Mouse (Mus musculus) adipocyte (in vitro differentiated cells): ENCODE measurements around the gene Pih1d2.

Source experiments
- DNase-seq: peaks from one replicate; pipeline ENCODE4 v3.0.0-alpha.2; 2016; ENCODE audit warnings: low spot score

Gene Pih1d2

DNA sequence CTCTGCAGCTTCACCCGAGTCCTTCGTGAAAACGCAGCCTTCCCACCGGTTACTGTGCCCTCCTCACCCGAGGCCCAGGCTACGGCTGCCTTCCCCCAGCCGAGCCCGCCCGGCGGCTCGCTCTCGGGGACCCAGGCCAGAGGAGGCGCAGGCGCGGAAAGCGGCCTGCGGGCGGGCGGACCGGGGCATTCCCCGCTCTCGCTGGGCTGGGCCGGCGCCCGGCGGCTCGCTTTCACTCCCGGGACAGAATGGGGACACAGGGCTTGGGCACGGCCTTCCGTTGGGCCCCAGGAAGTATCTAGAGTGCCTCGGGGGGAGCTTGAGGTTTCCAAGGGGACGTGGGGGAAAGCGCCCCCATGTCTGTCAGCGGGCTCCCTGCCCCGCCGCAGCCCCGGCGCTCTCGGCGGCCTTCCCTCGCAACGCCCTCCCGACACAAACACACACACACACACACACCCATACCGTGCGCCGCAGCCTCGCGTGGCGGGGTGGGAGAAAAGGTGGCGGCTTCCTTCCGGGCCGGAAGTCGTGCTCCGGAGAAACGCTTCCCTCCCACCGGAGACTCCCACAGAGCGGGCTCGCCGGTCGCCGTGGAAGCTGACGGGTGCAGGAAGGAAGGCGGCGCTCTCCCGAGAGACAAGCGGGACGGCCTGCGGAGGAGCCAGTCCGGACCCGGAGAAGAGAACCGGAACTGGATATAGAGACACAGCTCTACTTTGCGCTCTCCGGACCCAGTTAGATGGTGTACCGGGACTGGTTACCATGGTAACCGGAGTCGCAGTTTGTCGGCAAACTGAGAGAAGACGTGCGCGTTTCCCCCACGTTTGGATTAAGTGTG lies at the start of gene Pih1d2, which contains the start of gene Nkapd1:
Pih1d2 (plus strand) TSS at position 556 of the 838 bp plus-strand sequence.
Nkapd1 (minus strand) TSS at position 699 of the 838 bp plus-strand sequence.
- peak; percentile 91 for DNase-seq

DNA sequence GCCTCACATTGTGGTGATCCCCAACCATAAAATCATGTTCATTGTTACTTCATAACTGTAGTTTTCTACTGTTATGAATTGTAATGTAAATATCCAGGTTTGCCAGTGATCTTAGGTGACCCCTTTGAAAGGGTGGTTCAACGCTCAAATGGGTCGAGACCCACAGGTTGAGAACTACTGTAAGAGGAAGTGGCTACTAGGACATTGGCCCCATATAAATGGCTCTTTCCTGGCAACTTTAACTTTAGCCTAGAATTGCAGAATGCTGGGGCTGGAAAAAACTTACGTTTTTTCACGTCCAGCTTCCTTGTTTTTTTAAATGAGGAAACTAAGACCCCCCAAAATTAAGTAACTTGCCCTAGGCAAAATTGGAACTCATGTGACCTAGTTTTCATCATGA lies 49.7 kb upstream of the Pih1d2 start:
- no peak for DNase-seq

DNA sequence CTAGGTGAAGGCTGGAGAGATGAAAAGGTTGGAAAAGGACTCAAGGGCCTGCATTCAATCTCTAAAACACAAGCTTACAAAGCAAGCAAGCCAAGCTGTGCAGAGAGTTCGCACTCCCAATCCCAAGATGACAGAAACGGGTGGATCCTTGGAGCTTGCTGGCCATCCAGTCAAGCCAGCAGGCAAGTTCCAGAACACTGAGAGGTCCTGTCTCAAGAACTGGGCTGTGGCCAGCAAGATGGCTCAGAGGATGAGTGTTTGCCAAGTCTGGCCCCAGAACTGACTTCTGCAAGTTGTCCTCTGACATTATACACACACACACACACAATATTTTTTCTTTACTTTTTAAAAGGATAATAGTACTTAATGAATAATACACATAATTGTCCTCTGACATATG lies 49.2 kb upstream of the Pih1d2 start:
- DNase-seq, result peak; percentile 51

DNA sequence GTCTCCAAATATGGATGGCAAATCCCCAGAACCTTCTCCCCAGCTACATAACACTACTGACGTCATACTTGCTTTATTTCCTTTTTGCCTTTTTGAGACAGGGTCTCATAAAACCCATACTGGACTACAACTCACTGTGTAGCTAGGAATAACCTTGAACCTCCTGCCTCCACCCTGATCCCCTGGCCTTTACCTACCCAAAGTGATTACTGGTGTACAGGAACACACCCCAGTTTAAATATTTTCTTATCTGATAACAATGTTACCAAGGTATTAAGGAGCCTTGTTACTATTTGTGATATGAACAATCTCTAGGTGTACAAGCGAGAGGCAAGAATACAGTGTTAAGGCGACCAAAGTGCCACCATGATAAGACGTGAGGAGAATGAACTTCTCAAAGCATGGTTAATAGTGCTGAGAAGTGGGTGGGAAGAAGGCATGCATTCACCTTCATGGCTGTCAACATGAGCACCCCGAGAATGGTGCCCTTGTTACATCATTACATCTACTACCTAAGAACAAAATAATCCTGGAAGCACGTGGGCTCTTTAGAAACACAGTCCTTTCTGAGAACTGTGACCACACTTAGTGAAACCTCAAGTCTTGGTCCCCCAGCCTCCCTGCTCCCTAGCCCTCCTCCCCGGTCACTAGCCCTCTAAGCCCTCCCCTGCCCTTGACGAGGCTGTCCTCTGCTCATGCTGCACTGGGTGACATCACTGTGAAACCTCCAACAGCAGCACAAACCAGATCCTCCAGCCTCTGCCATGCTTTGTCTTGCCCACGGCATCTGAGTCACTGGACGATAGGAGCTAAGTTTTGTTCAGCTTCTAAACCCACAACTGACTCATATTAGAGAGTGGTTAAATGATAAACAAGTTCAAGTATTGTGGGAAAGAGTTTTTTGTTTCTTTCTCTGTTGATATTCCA lies 47.3 kb upstream of the Pih1d2 start:
- DNase-seq, result no peak

DNA sequence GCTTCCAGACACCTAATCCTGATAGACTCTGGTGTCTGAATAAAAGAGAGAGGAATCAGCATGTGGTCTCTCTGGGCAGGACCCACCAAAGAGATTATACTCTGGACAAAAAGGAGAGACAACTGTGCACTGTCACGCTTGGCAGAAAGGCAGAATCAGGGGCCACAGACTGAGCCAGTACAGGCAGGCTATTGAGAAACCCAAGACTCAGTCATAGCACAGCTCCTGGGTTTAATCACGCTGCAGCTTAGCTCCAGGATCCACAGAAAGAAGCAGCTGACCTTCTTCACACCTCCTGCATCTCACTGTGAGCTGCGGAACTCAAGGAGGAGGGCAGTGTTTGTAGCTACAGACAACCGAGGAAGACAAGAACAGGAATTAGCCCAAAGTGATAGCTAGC lies 36.8 kb upstream of the Pih1d2 start:
- no peak for DNase-seq

DNA sequence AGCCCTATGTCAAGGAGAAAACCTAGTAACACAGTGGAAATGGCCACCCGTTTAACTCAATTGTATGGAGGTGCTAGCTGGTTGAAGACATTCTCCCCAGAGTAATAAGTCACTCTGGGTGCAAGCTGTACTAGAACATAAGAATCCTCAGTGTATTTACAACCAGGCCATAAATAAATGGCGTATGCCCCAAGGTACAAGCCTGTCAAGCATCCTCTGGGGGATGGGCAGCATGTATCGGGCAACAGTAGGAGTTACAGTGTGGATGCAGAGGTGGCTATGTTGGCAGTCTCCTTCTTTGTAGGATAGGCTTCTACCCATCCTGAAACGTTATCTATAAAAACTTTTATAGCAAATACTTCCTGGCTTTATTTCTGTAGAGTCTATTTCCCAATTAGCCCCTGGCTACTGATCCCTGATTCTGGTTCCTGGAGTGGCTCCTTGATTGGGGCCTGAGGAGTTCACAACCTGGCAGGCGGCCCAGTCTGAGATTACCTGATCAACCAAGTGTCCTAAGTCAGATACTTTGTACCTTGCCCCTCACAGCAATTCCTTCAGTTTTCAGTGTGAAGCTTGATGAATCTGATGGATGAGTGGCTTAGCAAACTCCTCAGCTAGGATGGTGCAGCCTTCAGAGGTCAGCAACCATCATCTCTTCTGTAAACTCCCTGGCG lies 31.8 kb upstream of the Pih1d2 start:
- no peak for DNase-seq

DNA sequence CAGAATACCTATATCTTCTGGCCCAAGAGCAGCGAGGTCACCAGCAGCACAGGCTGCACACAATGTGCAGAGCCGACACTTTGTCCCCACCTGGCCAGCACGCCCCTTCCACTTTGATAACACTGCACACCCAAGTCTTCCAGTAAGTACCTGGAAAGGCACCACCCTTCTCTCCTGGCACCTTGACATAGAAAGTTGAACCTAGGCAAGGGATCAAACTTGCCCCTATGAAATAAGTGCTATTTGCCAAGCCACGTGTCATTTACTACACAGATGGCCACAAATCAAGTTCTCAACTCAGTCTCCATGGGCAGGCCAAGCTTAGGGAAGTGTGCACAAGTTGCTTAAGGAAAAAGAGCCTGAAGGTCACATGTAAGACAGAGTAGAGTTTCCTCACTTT lies 30.2 kb upstream of the Pih1d2 start:
- peak; percentile 25 for DNase-seq

DNA sequence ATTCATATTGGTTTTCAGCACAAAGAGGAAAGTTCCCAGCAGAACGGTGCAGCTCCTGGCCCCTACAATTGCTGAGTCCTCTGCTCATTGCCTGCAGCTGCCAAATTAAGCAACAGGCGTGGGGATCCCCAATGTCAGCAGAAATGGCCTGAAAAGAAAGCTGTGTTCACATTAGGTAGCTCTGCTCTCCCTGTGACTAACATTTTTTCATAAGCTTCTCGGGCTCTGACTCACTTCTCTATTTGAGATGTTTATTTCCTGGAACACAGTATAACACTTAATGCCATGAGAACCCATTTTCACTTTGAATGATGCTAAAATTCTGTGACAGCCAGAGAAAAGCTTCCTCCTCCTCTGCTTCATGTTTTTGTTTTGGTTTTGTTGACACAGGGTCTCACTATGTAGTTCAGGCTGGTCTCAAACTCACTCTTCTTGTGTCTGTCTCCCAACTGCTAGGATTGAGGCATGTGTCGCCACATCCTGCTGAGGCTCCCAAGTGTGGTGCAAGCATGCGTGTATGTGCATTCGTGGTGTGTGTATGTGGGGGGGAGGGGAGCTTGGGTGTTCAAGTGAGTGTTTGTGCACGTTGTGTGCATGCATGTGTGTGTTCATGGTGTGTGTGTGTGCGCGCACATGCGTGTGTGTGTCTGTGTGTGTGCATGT lies 26.1 kb upstream of the Pih1d2 start:
- DNase-seq, result peak; percentile 44

DNA sequence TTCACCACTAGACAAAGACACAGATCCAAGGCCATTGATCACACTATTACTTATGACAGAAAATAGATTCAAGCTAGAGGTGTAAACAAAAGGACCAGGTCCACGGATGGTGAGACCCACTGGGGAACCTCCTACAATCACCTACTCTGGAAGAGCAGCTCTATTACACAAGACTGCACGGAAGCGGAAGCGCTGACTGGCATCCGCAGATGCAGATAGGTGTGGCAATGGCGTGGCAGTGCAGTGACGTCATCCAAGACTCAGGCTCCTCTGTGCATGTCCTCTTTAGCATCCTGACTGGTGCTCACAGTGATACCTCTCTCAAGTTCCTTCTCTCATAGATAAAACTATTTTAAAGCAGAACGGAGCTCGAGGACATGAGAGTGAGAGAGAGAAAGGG lies 24.2 kb upstream of the Pih1d2 start:
- no peak for DNase-seq

DNA sequence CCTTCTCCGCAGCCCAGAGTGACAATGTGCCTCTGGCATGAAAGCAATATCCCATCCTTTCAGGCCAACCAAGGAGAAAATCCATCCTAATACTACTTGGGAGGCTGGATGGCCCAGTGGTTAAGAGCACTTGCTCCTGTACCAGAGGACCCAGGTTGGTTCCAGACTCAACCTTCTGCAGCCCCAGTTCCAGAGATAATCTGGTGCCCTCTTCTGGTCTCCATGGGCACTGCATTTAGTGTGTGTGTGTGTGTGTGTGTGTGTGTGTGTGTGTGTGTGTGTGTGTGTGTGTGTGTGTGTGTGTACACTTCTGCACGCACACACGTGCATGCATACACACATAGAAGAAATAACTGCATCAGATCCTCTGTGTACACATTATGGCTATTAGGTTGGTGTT lies 23.6 kb upstream of the Pih1d2 start:
- peak; percentile 47 for DNase-seq

DNA sequence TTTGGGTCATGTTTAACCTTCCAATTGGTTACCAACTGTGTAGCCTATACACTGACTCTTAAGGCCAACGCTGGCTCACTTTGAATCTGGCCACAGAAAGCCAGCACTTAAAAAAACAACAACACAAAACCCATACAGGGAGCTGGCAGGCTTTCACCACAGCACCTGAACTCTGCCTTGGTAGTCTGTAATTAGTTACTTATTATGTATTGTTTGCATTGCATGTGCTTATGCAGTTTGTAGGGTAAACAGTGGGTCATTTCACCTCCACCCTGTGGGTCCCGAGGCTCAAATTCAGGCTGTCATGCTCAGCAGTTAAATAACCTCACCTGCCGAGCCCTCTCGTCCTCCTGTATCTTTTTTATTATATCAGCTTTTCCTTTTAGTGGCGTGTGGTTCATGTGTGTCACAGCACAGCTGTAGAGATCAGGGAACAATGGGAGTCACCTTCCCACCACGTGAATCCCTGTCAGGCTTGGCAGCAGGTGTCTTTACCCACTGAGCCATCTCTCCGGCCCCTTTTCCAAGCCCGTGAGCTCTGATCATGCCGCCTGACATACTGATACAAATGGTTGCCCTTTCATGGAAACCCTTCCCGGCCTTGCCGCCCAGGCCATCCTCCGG lies 22.2 kb upstream of the Pih1d2 start:
- DNase-seq, result no peak

DNA sequence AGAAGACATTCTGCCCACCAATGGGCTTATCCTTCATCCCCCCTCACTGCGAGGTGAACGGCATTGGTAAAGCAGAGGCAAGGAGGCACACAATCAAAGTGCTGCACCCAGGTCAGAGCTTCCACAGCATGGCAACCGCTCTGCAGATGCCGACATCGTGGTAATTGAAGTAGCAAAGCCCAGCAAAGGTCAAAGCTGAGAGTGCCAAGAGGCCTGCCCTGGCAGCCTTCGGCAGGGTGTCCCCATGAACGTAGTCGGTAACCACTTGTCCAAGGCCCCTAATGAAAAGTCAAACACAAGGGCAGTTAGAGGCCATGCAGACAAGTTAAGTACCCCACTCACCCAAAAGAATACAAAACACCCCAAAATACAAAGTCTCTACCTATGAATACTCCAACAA lies 20.1 kb upstream of the Pih1d2 start:
- DNase-seq, result no peak

DNA sequence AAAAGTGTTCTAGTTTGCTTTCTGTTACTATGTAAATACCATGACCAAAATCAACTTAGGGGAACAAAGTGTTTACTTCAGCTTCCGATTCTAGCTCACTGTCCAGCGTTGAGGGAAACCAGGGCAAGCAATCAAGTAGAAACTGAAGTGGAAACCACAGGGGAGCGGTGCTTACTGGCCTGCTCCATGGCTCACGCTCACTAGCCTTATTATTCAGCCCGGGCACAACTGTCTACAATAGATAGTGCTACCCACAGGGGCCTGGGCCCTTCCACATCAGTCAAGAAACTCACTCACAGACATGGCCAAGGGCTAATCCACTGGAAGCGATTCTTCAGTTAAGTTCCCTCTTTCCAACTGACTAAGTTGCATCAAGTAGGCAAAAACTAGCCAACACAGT lies 15.6 kb upstream of the Pih1d2 start:
- DNase-seq, result no peak

DNA sequence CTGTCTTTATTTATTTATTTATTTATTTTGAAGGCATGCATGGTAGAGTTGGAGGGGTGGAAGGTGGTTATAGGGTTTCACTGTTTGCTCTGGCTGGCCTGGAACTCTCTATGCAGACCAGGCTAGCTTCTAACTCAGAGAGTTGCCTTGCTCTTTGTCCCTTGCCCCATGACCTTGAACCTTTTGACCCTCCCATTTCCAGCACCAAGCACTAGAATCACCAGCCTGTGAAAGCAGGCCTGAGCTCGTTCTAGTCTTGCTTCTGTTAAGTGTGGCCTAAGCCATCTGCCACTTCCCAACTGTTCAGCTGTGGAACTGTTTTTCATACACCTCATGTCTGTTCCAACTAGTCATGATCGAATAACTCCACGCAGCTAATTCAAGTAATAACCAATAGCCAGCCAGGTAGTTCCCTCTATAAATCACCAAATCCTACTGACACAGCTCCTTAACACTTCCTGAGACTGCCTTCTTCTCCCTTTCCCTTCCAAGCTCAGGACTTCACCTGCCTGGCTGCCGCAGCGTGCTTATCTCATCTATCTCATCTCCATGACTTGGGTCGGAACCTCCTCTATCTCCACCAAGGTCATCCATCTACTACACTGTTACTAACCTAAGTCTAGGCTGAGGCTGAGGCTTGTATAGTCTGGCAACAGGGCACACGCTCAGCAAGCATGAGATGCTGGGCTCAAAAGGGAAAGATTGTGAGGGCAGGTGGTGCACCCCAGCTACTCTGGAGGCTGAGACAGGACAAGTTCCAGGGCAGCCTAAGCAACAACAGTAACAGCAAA lies 14.9 kb upstream of the Pih1d2 start:
- DNase-seq, result no peak

DNA sequence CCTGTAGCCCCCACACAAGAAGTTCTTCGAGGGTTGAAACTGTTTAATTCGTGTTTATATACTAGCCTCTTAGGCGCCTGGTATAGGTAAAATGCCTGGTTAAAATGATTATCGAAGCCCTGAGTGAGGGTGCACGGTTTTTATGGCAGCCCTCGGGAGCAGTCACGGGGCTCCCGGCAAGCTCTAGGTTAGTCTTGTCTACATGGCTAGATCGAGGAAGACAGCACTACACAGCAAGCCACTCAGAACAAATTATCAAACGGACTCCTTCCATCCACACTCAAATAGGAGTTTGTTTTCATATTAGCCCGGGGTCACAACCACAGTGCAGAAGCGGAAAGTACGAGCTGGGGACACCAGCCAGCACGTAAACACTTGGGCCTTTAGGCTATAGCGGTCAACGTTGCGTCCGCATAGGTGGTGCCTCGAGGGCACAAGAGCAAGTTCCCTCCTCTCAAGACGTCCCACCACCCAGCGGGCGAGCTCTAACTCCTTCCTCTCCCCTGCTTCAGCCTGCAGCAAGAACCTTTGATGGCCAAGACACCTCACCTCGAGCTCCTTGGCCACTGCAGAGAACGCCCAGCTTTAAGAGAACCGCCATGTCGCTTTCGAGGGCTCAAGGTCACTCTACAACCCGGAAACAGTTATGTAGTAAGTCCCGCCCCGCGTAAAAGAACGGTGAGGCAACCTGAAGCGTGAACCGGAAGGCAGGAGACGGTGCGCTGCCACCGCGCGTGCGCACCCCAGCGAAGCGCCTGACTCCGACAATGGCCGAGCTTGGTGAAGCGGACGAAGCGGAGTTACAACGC lies 13.7 kb upstream of the Pih1d2 start, which contains the start of the genes Sdhd and Timm8b:
Sdhd (minus strand) TSS at position 624 of the 809 bp plus-strand sequence.
Timm8b (plus strand) TSS at position 722 of the 809 bp plus-strand sequence.
- peak; percentile 96 for DNase-seq

DNA sequence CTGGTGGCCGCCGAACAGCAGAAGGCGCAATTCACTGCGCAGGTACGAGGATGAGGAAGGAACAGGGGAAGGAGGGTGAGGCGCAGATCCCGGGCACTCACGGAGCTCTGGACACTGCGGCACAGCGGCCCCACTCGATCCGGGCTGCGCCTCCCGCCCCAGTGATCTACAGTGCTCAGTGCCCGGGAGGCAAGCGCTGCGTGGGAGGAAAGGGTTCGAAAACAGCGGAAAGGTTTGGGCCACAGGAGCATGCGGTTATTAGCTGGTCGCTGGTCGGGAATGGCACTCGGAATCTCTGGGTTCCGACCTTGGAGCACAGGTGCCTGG lies 13.2 kb upstream of the Pih1d2 start:
- DNase-seq, result no peak

DNA sequence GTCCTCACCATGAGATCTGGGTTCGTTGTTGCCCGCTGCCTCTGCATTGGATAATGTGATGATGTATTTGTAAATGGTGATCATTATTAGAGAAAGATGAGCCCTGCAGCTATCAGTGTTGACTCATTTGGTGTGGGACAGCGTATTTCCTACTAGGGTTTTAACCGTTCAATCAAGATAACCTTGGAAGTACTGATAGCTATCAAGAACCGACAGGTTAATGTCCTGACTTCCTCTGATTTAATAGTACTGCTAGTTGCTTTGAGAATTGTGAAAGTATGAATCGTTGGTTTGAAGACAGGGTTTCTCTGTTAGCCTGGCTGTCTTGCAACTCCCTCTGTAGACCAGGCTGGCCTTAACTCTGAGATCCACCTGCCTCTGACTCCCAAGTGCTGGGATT lies 12.8 kb upstream of the Pih1d2 start:
- no peak for DNase-seq

DNA sequence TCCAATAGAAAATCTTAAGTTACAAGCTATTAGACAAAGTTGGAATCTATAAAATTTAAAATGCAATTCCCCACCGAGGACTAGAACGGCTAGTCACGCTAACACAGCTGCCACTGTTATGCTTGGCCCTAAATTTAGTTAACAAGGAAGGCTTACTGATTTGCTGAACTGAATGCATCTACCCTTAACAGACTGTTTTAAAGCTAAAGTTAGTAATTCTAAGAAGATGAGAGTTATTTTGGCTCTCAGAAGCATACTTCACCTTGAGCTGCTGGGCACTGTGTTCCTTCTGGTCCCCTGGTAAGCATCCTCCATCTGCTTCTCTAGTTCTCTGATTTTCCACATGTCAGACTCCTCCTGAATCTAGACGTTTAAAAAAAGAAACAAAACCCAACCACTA lies 5.0 kb upstream of the Pih1d2 start:
- DNase-seq, result no peak

DNA sequence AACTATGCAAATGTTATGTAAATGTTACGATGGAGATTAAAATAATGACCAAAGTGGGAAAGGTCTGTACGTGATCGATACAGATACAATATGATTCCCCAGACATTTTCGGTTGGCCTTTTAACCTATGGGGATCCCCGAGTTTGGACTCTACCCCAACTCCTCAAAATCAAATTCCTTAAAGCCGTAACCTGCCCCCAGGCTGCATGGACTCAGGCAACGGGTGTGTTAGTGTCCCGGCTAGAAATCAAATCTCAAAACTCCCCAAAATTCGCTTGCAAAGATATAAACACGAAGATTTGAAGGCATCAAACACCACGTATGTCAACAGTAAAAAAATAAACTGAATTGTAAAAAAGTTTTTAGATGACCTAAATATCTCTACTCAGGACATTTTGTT lies 960 bp upstream of the Pih1d2 start:
- DNase-seq, result no peak
